Mouse (Mus musculus) adrenal gland, postnatal 10 days (tissue): ENCODE results near the gene Vmn2r96. TPM values are rescaled to one million over a fixed set of nuclear protein-coding genes. Genes with fewer than 3 reads are reported as not detected.
"Not testable (repeated sequence)": the region's sequence is repeated elsewhere in the genome, so short reads cannot be mapped to it uniquely, and the experiment has no call there.

Experiments used
- DNase-seq: peaks from one replicate; pipeline ENCODE4 v3.0.0; 2021; ENCODE audit warnings: mixed read lengths
- long read RNA-seq, 2 experiments: library from polyadenylated mRNA; stranded (forward); transcript quantifications; one replicate each; pipeline ENCODE4 v2.0.0; 2021
- total RNA-seq, 2 experiments: library from RNA; stranded (reverse); gene quantifications; 2 replicates each; pipeline ENCODE4 v1.2.3; 2021

Vmn2r96 gene
- total RNA-seq = not detected
- long read RNA-seq, experiment 1 = 0 reads
- long read RNA-seq, experiment 2 = 0 reads

DNA sequence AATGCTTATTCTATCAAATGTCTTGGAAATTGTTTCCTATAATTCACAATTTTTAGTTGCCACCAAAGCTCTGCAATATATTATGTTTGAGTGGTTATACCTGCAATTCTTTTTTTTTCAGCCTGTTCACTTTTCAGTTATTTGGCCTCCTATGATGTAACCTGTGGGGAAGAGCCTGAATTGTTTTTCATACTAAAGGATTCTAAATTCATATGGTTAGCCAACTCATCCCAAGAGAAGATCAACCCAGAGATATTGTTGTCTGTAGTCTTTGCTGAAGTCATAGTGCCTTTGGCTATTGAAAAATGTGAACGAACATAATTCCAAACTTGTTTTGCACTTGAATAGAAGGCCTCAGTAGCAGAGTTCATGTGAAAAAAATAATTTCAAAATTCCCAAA, at the start of gene Vmn2r96:
Vmn2r96 (plus strand) TSS at position 301 of the 400 bp plus-strand sequence.
- DNase-seq = not testable (repeated sequence)

DNA sequence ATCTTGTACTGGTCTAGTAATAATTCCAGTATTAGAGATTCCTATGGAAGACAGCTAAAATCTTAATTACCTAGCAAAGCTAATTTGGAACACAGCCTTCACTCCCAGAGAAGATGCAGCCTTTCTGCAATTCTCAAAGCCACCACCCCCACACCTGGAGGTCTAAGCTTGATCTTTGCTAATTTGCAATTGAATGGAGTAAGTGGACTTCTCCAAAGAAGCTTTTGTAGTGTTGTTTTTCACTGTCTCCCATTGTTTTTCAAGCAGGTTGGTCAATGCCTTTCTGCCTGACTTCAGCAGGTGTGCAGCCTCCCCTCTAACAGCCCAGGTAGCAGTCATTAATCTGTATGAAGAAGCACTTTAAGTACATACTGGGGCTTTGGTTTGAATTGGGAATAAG, 49.6 kb upstream of the Vmn2r96 start:
- DNase-seq = no peak

GRCm38 (mm10) chr17:18523991-18524390, 49.0 kb upstream of the Vmn2r96 start:
- no peak for DNase-seq

- not testable (repeated sequence) for DNase-seq
Observed at GRCm38 (mm10) chr17:18558212-18559158, 14.5 kb upstream of the Vmn2r96 start.

DNA sequence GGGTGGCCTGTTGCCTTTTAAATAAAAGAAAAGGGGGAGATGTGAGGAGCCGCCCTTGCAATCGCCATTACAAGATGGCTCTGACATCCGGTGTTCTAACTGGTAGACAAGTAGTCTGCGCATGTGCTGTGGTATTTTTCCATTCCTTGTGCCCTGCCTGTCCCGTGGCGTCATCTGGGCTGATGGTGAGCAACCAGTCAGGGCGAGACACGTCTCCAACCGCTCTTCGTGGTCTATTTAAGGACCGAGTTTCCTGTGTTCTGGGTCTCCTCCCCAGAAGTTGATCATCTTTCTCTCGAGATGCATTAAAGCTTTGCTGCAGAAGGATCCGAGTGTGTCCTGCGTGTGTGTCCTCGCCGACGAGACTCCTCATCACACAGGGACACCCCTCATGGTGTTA, 6.8 kb upstream of the Vmn2r96 start:
- not testable (repeated sequence) for DNase-seq

DNA sequence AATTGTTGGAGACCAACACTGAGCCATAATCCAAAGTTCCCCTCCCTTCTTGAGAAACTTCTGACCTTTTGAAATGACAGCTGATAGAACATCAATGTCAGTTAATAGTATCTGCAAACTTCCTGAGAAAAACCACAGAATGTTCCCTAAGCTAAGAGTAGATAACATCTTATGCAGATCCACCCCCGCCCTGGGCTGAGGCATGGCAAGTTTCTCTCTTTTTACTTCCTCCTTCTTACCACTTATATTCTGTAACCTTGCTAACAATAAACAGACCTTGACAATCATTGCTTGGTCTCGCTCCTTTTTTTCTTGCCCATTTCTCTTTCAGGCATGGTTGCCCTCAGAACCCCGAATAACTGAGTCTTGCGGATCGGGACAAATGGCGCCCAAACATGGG, 42.2 kb downstream of the Vmn2r96 start:
- DNase-seq = not testable (repeated sequence)

DNA sequence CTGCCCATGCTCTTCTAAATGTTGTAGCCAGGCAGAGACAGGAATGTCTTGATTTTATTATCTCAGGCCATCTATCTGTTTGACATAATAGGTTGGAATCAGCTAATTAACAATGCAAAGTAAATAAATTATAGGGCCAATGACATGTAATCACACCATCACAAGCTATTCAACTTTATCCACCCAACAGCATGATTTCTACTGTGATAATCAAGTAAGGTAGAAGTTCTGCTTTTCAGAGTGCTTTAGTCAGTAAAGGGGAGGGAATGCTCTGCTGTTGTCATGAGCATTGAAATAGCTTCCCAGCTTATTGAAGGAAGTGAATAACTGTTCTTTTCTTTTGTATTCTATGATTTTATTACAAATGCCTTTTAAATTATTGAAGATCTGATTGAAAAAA, 53.6 kb downstream of the Vmn2r96 start:
- DNase-seq = no peak

Other genes with a start within 250 kb of the Vmn2r96 start
- not detected for gene Vmn2r95, start 149.1 kb upstream of the Vmn2r96 start, total RNA-seq